ENCODE assay signal across 7 mouse cellular contexts in genomic region chr7:125393654-125394346, GRCm38 (mm10). TPM values are rescaled to one million over a fixed set of nuclear protein-coding genes. Genes with fewer than 3 reads are reported as not detected.
A peak's percentile ranks its signal among the peaks of the same experiment; 100 is the strongest.
DNase-seq lines count a peak whose midpoint lies in the region; ATAC-seq and TF ChIP-seq lines count a peak whose summit lies in the region.

No protein-coding gene starts in this region.

- no peak for TF ChIP-seq POLR2A in small intestine, adult 2 months (IDR thresholded peaks at IDR 0.05; ENCODE audit: low read depth, low read length)

- DNase-seq in adrenal gland, postnatal 14 days = peak; percentile 97
- peak; percentile 96 for DNase-seq in embryonic facial prominence, embryonic 10.5 days (ENCODE audit: low spot score)
- DNase-seq in heart, adult 11 months = peak; percentile 99
- DNase-seq in kidney, adult 18-20 months = peak; percentile 97
- DNase-seq in limb, embryonic 10.5 days (ENCODE audit: low spot score) = peak; percentile 99

- peak overlapping the region; percentile 62 for H3K4me3 ChIP-seq in embryonic facial prominence, embryonic 10.5 days
- H3K4me3 ChIP-seq in limb, embryonic 10.5 days = peak overlapping the region; percentile 58
- peak overlapping the region; percentile 38 for H3K4me3 ChIP-seq in midbrain, embryonic 13.5 days (replicated peaks)
- H3K4me3 ChIP-seq in small intestine, adult 2 months (ENCODE audit: low read depth, low read length) = peak overlapping the region; percentile 43

- H3K9me3 ChIP-seq in embryonic facial prominence, embryonic 10.5 days = 0 out of 2 replicates have a peak, but pooled peaks cover 2% of the 10 kb centered on the region
- H3K9me3 ChIP-seq in limb, embryonic 10.5 days (replicated peaks) = no peaks in the 10 kb centered on the region
- no peaks in the 10 kb centered on the region for H3K9me3 ChIP-seq in midbrain, embryonic 13.5 days

- no peaks in the 10 kb centered on the region for H3K36me3 ChIP-seq in embryonic facial prominence, embryonic 10.5 days (replicated peaks)
- no peaks in the 10 kb centered on the region for H3K36me3 ChIP-seq in limb, embryonic 10.5 days
- no peaks in the 10 kb centered on the region for H3K36me3 ChIP-seq in midbrain, embryonic 13.5 days
- H3K36me3 ChIP-seq in small intestine, adult 2 months (ENCODE audit: control insufficient read depth, insufficient read depth, low read length) = no peaks in the 10 kb centered on the region

- H3K4me2 ChIP-seq in midbrain, embryonic 13.5 days (replicated peaks) = peak overlapping the region; percentile 64

- peak; percentile 87 for TF ChIP-seq CTCF in small intestine, adult 2 months (IDR thresholded peaks at IDR 0.05; ENCODE audit: extremely low read depth, insufficient read length, insufficient replicate concordance, low read depth, low read length)

- under 1% methylated on average over 33 of the region's 33 CpGs for WGBS in embryonic facial prominence, embryonic 10.5 days
- under 1% methylated on average over 33 of the region's 33 CpGs for WGBS in limb, embryonic 10.5 days
- 1% methylated on average over 33 of the region's 33 CpGs for WGBS in midbrain, embryonic 13.5 days
- 2% methylated on average over 33 of the region's 33 CpGs for WGBS in small intestine, adult 2 months

- H3K27ac ChIP-seq in embryonic facial prominence, embryonic 10.5 days (replicated peaks) = peak overlapping the region; percentile 86
- H3K27ac ChIP-seq in limb, embryonic 10.5 days = peak overlapping the region; percentile 88
- peak overlapping the region; percentile 81 for H3K27ac ChIP-seq in midbrain, embryonic 13.5 days
- H3K27ac ChIP-seq in small intestine, adult 2 months (ENCODE audit: insufficient read depth, low read depth, low read length) = no peak overlapping the region

- H3K4me1 ChIP-seq in embryonic facial prominence, embryonic 10.5 days = peaks cover 14% of the 10 kb centered on the region
- H3K4me1 ChIP-seq in limb, embryonic 10.5 days = peaks cover 14% of the 10 kb centered on the region
- H3K4me1 ChIP-seq in midbrain, embryonic 13.5 days (replicated peaks) = peaks cover 7% of the 10 kb centered on the region
- H3K4me1 ChIP-seq in small intestine, adult 2 months (ENCODE audit: control insufficient read depth, insufficient read depth, insufficient read length, low read length) = peaks cover 3% of the 10 kb centered on the region

- H3K9ac ChIP-seq in midbrain, embryonic 13.5 days (replicated peaks) = peak overlapping the region; percentile 53

- ATAC-seq in midbrain, embryonic 13.5 days = peak; percentile 96

- peaks cover 24% of the 10 kb centered on the region for H3K27me3 ChIP-seq in embryonic facial prominence, embryonic 10.5 days (replicated peaks; ENCODE audit: low read depth, poor library complexity, severe bottlenecking)
- H3K27me3 ChIP-seq in limb, embryonic 10.5 days (ENCODE audit: low read depth, poor library complexity, severe bottlenecking) = peaks cover 15% of the 10 kb centered on the region
- H3K27me3 ChIP-seq in midbrain, embryonic 13.5 days = peaks cover 15% of the 10 kb centered on the region; the same call in 1 of the 2 replicates
- no peaks in the 10 kb centered on the region for H3K27me3 ChIP-seq in small intestine, adult 2 months (ENCODE audit: control insufficient read depth, insufficient read depth, low read length)

RNA-seq across cellular contexts. Expression of gene Kdm8, which starts 50.7 kb away (rescaled TPM):
- total RNA-seq in adrenal gland, postnatal 14 days (2021) = 4.0 and 4.5 TPM in 2 replicates
- polyA plus RNA-seq in embryonic facial prominence, embryonic 10.5 days (2016; fragmentation: Nextera tagmentation; extraction: Ambion mirVana) = 16.4 and 16.5 TPM in 2 replicates
- polyA plus RNA-seq in limb, embryonic 10.5 days (2016; fragmentation: Nextera tagmentation; extraction: Ambion mirVana) = 18.7 and 19.5 TPM in 2 replicates
- 6.2 and 6.9 TPM in 2 replicates for polyA plus RNA-seq in midbrain, embryonic 13.5 days (2015; fragmentation: Nextera tagmentation; extraction: Ambion mirVana)
- polyA plus RNA-seq in small intestine, adult 2 months (2012; rRNA removed) = 2.1 and 2.4 TPM in 2 replicates
